Comparison of ENCODE assay signal across 1 mouse cellular context in the genomic region with DNA sequence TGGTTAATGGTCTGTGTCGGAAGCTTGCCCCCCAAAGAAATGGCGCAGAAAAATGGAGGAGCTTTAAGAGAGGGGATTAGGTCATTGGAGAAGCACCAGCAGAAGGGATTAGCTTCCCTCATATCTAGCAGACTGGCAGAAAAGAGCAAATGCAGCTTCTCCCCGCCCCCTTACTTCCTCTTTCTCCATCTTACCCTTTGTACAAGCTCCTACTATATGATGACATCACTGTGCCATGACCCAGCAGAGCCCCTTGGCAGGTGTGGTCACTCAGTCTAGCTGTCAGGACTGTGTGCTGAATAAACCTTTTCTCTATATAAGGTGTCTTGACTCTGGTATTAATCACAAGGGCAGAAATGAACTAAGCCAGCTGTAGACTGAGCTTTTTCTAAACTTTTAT.
TF ChIP-seq lines count a peak whose summit lies in the region.

No protein-coding gene starts in this region.

TF ChIP-seq in CH12.LX, 34 proteins besides CTCF, POLR2A, EP300 and RAD21 (continued from another document):
- TF ChIP-seq GABPA (IDR thresholded peaks at IDR 0.05; ENCODE audit: insufficient replicate concordance, low read depth, low read length) (no peak), JUN (IDR thresholded peaks at IDR 0.05; ENCODE audit: insufficient read depth, low read depth, low read length) (peak; percentile 42), MEF2A (IDR thresholded peaks at IDR 0.05; ENCODE audit: borderline replicate concordance, low read depth, low read length) (no peak), TCF12 (IDR thresholded peaks at IDR 0.05; ENCODE audit: low read depth, low read length) (peak; percentile 5; the same call in 1 of the 2 replicates), POLR2AphosphoS2 (IDR thresholded peaks at IDR 0.05; ENCODE audit: low read depth, low read length) (no peak)
